Mouse (Mus musculus) neutrophil, adult 5-6 weeks (primary cell): Measurements from ENCODE around the gene Rusc2. TPM values are rescaled to one million over a fixed set of nuclear protein-coding genes. Genes with fewer than 3 reads are reported as not detected.

Source experiments
- ATAC-seq: fragments of 151-379, 151-347 bp; 2 replicates; pipeline ENCODE4 v1.8.0; 2017; ENCODE audit warnings: mild to moderate bottlenecking, moderate TSS enrichment; ENCODE audit not compliant: insufficient number of reproducible peaks, poor library complexity, low FRiP score, severe bottlenecking; ENCODE audit errors: extremely low read depth
- total RNA-seq: library from RNA; stranded (forward); fragments of 200-1000 nt; gene quantifications from 2 replicates; pipeline ENCODE4 v1.2.3, GENCODE M21; 2017

The Rusc2 gene
- total RNA-seq, 1 experiment from 2014 or later = 0.35 TPM

GRCm38 (mm10) chr4:43407071-43407920, 25.5 kb downstream of the Rusc2 start:
- no peak for ATAC-seq

GRCm38 (mm10) chr4:43414761-43415160, 33.0 kb downstream of the Rusc2 start:
- ATAC-seq = no peak

GRCm38 (mm10) chr4:43415221-43416070, 33.7 kb downstream of the Rusc2 start:
- ATAC-seq = no peak

GRCm38 (mm10) chr4:43416071-43416490, 34.3 kb downstream of the Rusc2 start:
- no peak for ATAC-seq

- no peak for ATAC-seq
These were observed 35.7 kb downstream of the Rusc2 start for GRCm38 (mm10) chr4:43417269-43418062.

- ATAC-seq = no peak
These were observed 36.7 kb downstream of the Rusc2 start for GRCm38 (mm10) chr4:43418450-43418849.

GRCm38 (mm10) chr4:43418973-43419656, 37.3 kb downstream of the Rusc2 start:
- ATAC-seq = no peak

GRCm38 (mm10) chr4:43419801-43420281, 38.1 kb downstream of the Rusc2 start:
- ATAC-seq = no peak

GRCm38 (mm10) chr4:43420305-43420704, 38.5 kb downstream of the Rusc2 start:
- ATAC-seq = peak; percentile 31; the same call in 1 of the 2 replicates

- no peak for ATAC-seq
These were observed 40.0 kb downstream of the Rusc2 start for GRCm38 (mm10) chr4:43421632-43422240.

- ATAC-seq = no peak
These were observed 41.6 kb downstream of the Rusc2 start for GRCm38 (mm10) chr4:43423267-43423934.

GRCm38 (mm10) chr4:43424072-43424471, 42.3 kb downstream of the Rusc2 start:
- ATAC-seq = no peak

GRCm38 (mm10) chr4:43425197-43425596, 43.4 kb downstream of the Rusc2 start:
- ATAC-seq = no peak

- ATAC-seq = no peak
These were observed 44.0 kb downstream of the Rusc2 start for GRCm38 (mm10) chr4:43425648-43426380.

- ATAC-seq = no peak
These were observed 44.7 kb downstream of the Rusc2 start for GRCm38 (mm10) chr4:43426487-43426886.

GRCm38 (mm10) chr4:43427501-43428179, 45.9 kb downstream of the Rusc2 start:
- ATAC-seq = no peak; the same call in 1 of the 2 replicates
